Mouse (Mus musculus) left cerebral cortex, adult 9 months (tissue): ENCODE data around the gene Ppp1ca.

Source experiments
- DNase-seq, 2 experiments: peaks; one replicate each; pipeline ENCODE4 v3.0.0; 2022; ENCODE audit warnings: low spot score in 2 of 2

The Ppp1ca gene

DNA sequence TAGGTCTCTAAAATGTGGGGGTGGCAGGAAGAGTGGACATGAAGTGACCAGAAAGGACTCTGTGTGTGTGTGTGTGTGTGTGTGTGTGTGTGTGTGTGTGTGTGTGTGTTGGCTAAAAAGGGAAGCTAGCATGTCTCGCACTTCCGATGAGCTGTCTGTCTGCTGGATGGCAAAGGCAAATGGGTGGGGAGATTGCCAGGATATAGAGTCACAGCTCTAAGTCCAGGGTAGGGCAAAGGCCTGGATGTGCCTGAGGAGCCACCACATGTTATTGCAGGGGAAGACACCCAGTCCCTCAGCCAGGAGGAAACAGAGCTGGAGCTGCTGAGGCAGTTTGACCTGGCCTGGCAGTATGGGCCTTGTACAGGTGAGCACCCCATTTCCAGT, 40.3 kb downstream of the Ppp1ca start:
- DNase-seq, result no peak

DNA sequence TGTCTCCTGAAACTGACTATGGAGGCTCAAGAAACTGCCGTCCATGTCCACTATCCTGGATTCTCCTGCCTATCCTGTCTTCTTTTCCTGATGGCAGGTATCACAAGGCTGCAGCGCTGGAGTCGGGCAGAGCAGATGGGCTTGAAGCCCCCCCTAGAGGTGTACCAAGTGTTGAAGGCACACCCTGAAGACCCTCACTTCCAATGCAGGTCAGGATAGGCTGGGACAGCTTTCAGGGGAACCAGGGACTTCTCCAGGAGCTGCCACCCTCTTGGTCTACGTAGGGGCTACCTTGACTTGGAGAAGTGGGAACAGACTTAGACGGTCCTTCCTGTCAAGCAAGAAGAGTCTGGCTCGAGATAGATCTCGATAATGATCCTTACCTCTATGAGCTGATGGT, 40.8 kb downstream of the Ppp1ca start:
- no peak for DNase-seq

DNA sequence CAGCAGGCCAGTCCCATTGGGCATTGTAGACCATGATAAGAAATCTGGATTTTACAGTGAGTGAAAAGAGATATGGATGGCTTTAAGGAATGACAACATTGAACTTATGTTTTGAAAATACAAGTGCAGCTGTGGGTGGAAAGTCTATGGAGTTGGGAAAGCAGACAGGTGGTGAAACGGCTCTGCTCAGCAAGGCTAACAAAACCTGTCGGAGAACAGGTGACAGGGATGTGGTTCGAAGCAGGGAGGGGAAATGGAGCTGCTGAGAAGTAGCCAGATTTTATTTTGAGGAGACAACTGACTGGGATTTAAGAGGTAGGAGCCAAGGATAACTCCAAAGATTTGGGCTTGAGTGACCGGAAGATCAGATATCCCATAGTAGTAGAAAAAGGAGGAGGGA, 42.7 kb downstream of the Ppp1ca start:
- no peak for DNase-seq

DNA sequence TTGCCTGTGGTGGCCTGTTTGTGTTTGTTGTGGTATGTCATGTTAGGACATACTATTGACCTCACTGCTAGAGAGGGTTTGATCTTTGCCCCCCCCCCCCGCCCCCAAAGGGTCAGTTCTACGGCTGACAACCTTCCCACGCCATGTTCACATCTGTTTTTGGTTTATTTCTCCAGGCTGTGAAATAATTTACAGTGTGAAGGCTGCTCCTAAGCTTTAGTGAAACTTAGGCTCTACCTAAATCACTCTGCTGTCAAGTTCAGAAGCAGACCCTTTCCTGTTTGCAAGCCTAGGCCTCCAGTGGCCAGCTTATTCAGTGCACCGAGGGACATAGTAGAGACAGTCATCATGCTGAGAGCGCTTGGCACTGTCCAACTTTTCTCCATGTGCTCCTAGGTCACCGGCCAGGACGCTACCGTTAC, 48.4 kb downstream of the Ppp1ca start:
- DNase-seq, result no peak

DNA sequence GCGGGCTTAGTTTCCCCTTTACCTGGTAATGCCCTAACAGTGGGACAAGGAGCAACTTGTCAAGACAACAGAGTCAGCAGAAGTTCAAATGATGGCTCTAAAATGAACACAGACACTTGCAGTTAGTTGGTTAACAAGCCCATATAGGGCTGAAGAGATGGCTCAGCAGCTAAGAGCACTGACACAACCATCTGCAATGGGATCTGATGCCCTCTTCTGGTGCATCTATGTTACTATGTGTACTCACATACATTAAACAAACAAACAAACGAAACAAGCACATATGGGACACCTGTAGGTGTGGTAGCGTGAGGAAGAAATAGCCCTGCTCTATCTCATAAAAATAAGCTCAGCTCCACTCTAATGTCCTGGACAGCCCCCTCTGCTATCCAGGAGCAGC, 50.6 kb downstream of the Ppp1ca start:
- DNase-seq, result no peak

DNA sequence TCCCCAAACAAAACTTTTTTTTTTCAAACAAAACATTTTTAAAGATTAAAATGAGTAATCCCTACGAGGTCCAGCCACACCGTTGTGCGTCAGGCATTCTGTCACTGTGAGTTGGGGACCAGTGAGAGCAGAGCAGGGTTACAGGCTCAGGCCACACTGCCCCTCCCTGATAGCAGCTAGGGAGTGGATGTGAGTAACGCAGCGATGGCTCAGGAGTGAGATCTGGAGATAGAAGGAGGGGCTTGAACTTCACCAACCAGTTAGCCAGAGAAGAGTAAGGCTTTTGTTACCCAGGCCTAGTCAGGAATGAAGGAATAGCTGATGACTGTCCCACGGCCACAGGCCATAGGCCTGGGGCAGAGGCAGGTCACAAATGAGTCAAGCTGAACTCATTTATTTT, 52.9 kb downstream of the Ppp1ca start:
- no peak for DNase-seq
